Mouse (Mus musculus) liver, embryonic 14.5 days (tissue): ENCODE measurements around the gene Rnf5. TPM values are rescaled to one million over a fixed set of nuclear protein-coding genes. Genes with fewer than 3 reads are reported as not detected.
A peak's percentile ranks its signal among the peaks of the same experiment; 100 is the strongest.

Experiments
- ATAC-seq: fragments of 200-750 bp; cut with Nextera tagmentation; 2 replicates; pipeline ENCODE4 v1.8.0; 2017; ENCODE audit warnings: moderate number of reproducible peaks, mild to moderate bottlenecking, moderate library complexity; ENCODE audit not compliant: insufficient read depth
- DNase-seq, 3 experiments: peaks; one replicate each; pipeline ENCODE4 v3.0.0-alpha.2; 2012 to 2013; ENCODE audit warnings: low read depth in 3 of 3, low spot score in 3 of 3
- H3K27ac ChIP-seq: fragments of 300-500 bp; sonication (generic); 2 replicates; pipeline ENCODE4 v1.5.1; 2014; ENCODE audit warnings: moderate library complexity, mild to moderate bottlenecking, control low read depth, inconsistent platforms
- H3K27me3 ChIP-seq: fragments of 300-500 bp; sonication (generic); 2 replicates; pipeline ENCODE4 v1.6.1; 2014; ENCODE audit warnings: mild to moderate bottlenecking, low read length, moderate library complexity; ENCODE audit not compliant: control insufficient read depth, insufficient read depth
- H3K36me3 ChIP-seq: fragments of 300-500 bp; sonication (generic); replicated peaks from 2 replicates; pipeline ENCODE4 v1.6.1; 2014; ENCODE audit warnings: low read depth; ENCODE audit not compliant: control insufficient read depth, insufficient read depth
- H3K4me1 ChIP-seq, 2 experiments: fragments of 200-500 bp in 1 of 2; fragments of 300-500 bp in 1 of 2; sonication (generic) in 1 of 2; replicated peaks; 2 replicates each; pipeline ENCODE4 v1.6.1; 2012 to 2014; ENCODE audit warnings: antibody characterized with exemption in 1 of 2, inconsistent platforms in 1 of 2, low read length in 1 of 2; ENCODE audit not compliant: control insufficient read depth in 2 of 2, insufficient read depth in 2 of 2
- H3K4me2 ChIP-seq: fragments of 300-500 bp; sonication (generic); 2 replicates; pipeline ENCODE4 v1.6.1; 2014; ENCODE audit warnings: low read depth, mild to moderate bottlenecking, control low read depth, moderate library complexity
- H3K4me3 ChIP-seq, 2 experiments: fragments of 200-500 bp in 1 of 2; fragments of 300-500 bp in 1 of 2; sonication (generic) in 1 of 2; 2 replicates each; pipeline ENCODE4 v1.5.1; 2012 to 2014; ENCODE audit warnings: low read depth in 2 of 2, low read length in 2 of 2, mild to moderate bottlenecking in 2 of 2, control low read depth in 1 of 2, inconsistent platforms in 1 of 2, moderate library complexity in 1 of 2; ENCODE audit not compliant: insufficient read depth in 1 of 2
- H3K9ac ChIP-seq: fragments of 300-500 bp; sonication (generic); replicated peaks from 2 replicates; pipeline ENCODE4 v1.6.1; 2014; ENCODE audit warnings: mild to moderate bottlenecking, control low read depth, moderate library complexity
- H3K9me3 ChIP-seq: fragments of 300-500 bp; sonication (generic); 2 replicates; pipeline ENCODE4 v1.6.1; 2016; ENCODE audit warnings: low read length, mixed read lengths; ENCODE audit not compliant: control insufficient read depth
- CTCF ChIP-seq: IDR thresholded peaks from 2 replicates; pipeline ENCODE4 v1.5.1; 2016; ENCODE audit warnings: antibody characterized with exemption, low read depth, control low read depth
- EP300 ChIP-seq: IDR thresholded peaks from 2 replicates; pipeline ENCODE4 v1.6.1; 2016; ENCODE audit warnings: antibody characterized with exemption, low read depth
- WGBS: fragments of 180-500 bp; shearing (Covaris S2); extraction: QIAGEN DNeasy Blood & Tissue Kit; methylation state at CpG from one replicate; pipeline ENCODE4 v1.1.7; 2014; ENCODE audit not compliant: insufficient replicate concordance; 5-methylcytosine and 5-hydroxymethylcytosine counted together
- polyA plus RNA-seq, 2 experiments: library from polyadenylated mRNA; depleted of rRNA in 1 of 2; stranded (reverse) in 1 of 2; unstranded in 1 of 2; fragments of >200 nt; fragmentation: Nextera tagmentation in 1 of 2; extraction: Ambion mirVana in 1 of 2; gene quantifications; 2 replicates each; pipeline versions ENCODE4 v1.2.1 to v1.2.3; 2012 to 2014

Gene Rnf5
- polyA plus RNA-seq, 2 experiments: 51.5 to 59.6 TPM

- H3K4me3 ChIP-seq: peak within 1 kb of the TSS; percentile 74 to 84
- no peak within 1 kb of the TSS; the same call in 1 of the 2 replicates for H3K27ac ChIP-seq
- peak; percentile 6; the same call in 1 of the 2 replicates for ATAC-seq
- WGBS: 9% methylated on average over 29 of the region's 29 CpGs
- no peak for DNase-seq
- TF ChIP-seq CTCF (no peak), EP300 (no peak)
- peaks cover 51% of the 10 kb centered on the region for H3K27me3 ChIP-seq
- peaks cover 4 to 5% of the 10 kb centered on the region in 2 experiments; a peak in 3 of 4 replicates for H3K4me1 ChIP-seq
- H3K4me2 ChIP-seq: peak within 1 kb of the TSS; percentile 88
- H3K9me3 ChIP-seq: no peaks in the 10 kb centered on the region
- no peaks in the 10 kb centered on the region for H3K36me3 ChIP-seq
- peak within 1 kb of the TSS; percentile 68 for H3K9ac ChIP-seq
Observed at GRCm38 (mm10) chr17:34627943-34628643, 24.6 kb upstream of the Rnf5 start, which contains the start of gene Ppt2. TSS of gene Ppt2 (minus strand) at chr17:34628510.

- peaks cover 44% of the 10 kb centered on the region for H3K27me3 ChIP-seq
- DNase-seq: peak in 1 of 3 experiments; percentile 54
- peak overlapping the region; percentile 88 for H3K4me2 ChIP-seq
- H3K36me3 ChIP-seq: no peaks in the 10 kb centered on the region
- TF ChIP-seq EP300 (no peak), CTCF (no peak)
- H3K9me3 ChIP-seq: no peaks in the 10 kb centered on the region
- ATAC-seq: peak; percentile 70
- peak overlapping the region; percentile 74 to 84 for H3K4me3 ChIP-seq
- peak overlapping the region; percentile 68 for H3K9ac ChIP-seq
- H3K4me1 ChIP-seq: peaks cover 8% of the 10 kb centered on the region in 2 experiments; a peak in 3 of 4 replicates
- H3K27ac ChIP-seq: peak overlapping the region; percentile 23; the same call in 1 of the 2 replicates
- WGBS: under 1% methylated on average over 44 of the region's 45 CpGs
Observed at GRCm38 (mm10) chr17:34627093-34627942, 23.8 kb upstream of the Rnf5 start.

GRCm38 (mm10) chr17:34626773-34627092 is 23.2 kb upstream of the Rnf5 start:
- WGBS: under 1% methylated on average over 18 of the region's 18 CpGs
- Histone ChIP-seq H3K27me3 (peaks cover 38% of the 10 kb centered on the region), H3K9me3 (no peaks in the 10 kb centered on the region), H3K4me3 (peak overlapping the region; percentile 74 to 84), H3K36me3 (no peaks in the 10 kb centered on the region), H3K27ac (0 out of 2 replicates have a peak overlapping the region, but pooled peaks have one; percentile 23), H3K9ac (peak overlapping the region; percentile 68), H3K4me2 (peak overlapping the region; percentile 88), H3K4me1 (peaks cover 4 to 9% of the 10 kb centered on the region in 2 experiments)
- ATAC-seq (peak; percentile 36; the same call in 1 of the 2 replicates), DNase-seq (no peak)
- TF ChIP-seq CTCF (peak; percentile 70), EP300 (no peak)

- TF ChIP-seq CTCF (no peak), EP300 (no peak)
- WGBS: 46% methylated on average over 16 of the region's 16 CpGs
- DNase-seq: no peak
- Histone ChIP-seq H3K27ac (no peak overlapping the region), H3K36me3 (no peaks in the 10 kb centered on the region), H3K9me3 (no peaks in the 10 kb centered on the region), H3K4me2 (peak overlapping the region; percentile 88), H3K9ac (peak overlapping the region; percentile 68), H3K4me1 (peaks cover 4 to 9% of the 10 kb centered on the region in 2 experiments), H3K4me3 (peak overlapping the region; percentile 74 to 84), H3K27me3 (peaks cover 33% of the 10 kb centered on the region)
- no peak for ATAC-seq
Observed at GRCm38 (mm10) chr17:34626062-34626772, 22.7 kb upstream of the Rnf5 start.
